Comparison of ENCODE assay signal across 9 mouse cellular contexts in the genomic region with DNA sequence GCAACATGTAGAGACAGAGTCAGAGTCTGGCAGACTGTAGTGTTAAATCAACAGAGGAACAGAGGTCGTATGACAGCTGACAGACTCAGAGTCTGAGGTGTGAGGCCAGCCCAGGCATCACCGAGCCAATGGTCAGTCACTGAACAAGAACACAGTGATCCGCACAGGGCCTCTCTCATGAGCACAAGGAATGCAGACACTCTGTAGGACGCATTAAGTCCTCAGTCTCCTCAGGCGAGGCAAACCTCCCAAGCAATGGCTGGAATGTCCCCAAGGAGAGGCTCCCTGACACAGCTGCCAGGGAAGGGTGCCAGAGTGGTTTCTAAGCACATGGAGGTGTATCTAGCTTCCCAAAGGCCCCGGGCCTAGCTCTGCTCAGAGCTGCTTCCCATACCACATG.
A peak's percentile ranks its signal among the peaks of the same experiment; 100 is the strongest.
DNase-seq lines count a peak whose midpoint lies in the region; ATAC-seq lines count a peak whose summit lies in the region.
"Had no signal": no experiment of that assay in that cellular context is flagged by ENCODE, and none has a peak within 500 bp of the region (broad histone marks: within the 10 kb centered on the region; RNA-seq: fewer than 3 reads in every experiment).

No protein-coding gene starts in this region.

- no peaks in the 10 kb centered on the region for H3K27me3 ChIP-seq in heart, embryonic 10.5 days (ENCODE audit: insufficient read depth, poor library complexity, severe bottlenecking)
- no peaks in the 10 kb centered on the region for H3K27me3 ChIP-seq in midbrain, embryonic 10.5 days (ENCODE audit: low read depth, poor library complexity, severe bottlenecking)
- H3K27me3 ChIP-seq: hindbrain, embryonic 15.5 days had no signal

- H3K4me3 ChIP-seq in heart, embryonic 10.5 days: no peak overlapping the region
- no peak overlapping the region for H3K4me3 ChIP-seq in midbrain, embryonic 10.5 days
- H3K4me3 ChIP-seq: hindbrain, embryonic 15.5 days had no signal

- WGBS in heart, embryonic 10.5 days: 41% methylated on average over 6 of the region's 6 CpGs
- 71% methylated on average over 6 of the region's 6 CpGs for WGBS in midbrain, embryonic 10.5 days

- no peaks in the 10 kb centered on the region for H3K9me3 ChIP-seq in heart, embryonic 10.5 days
- H3K9me3 ChIP-seq in midbrain, embryonic 10.5 days (replicated peaks): no peaks in the 10 kb centered on the region
- H3K9me3 ChIP-seq: hindbrain, embryonic 15.5 days had no signal

- no peaks in the 10 kb centered on the region for H3K36me3 ChIP-seq in heart, embryonic 10.5 days
- no peaks in the 10 kb centered on the region for H3K36me3 ChIP-seq in midbrain, embryonic 10.5 days
- H3K36me3 ChIP-seq: hindbrain, embryonic 15.5 days had no signal

- H3K27ac ChIP-seq in heart, embryonic 10.5 days: no peak overlapping the region; the same call in 1 of the 2 replicates
- no peak overlapping the region for H3K27ac ChIP-seq in midbrain, embryonic 10.5 days (replicated peaks)
- H3K27ac ChIP-seq: hindbrain, embryonic 15.5 days had no signal

- ATAC-seq in megakaryocyte, adult 5-6 weeks (ENCODE audit: poor library complexity, severe bottlenecking): no peak

- DNase-seq in heart, adult 11 months: peak; percentile 97
- no peak for DNase-seq in heart, embryonic 10.5 days (ENCODE audit: low spot score)
- peak; percentile 48 for DNase-seq in gastrocnemius, postnatal 10 days
- DNase-seq in kidney, adult 9 months: peak; percentile 75
- DNase-seq in lung, postnatal 25 days (ENCODE audit: low spot score): peak; percentile 87
- DNase-seq in midbrain, embryonic 10.5 days (ENCODE audit: low spot score): no peak
- DNase-seq in spleen, postnatal 4 days (ENCODE audit: low spot score in 2 of 2): no peak

- H3K4me1 ChIP-seq in heart, embryonic 10.5 days: peaks cover 31% of the 10 kb centered on the region
- H3K4me1 ChIP-seq in midbrain, embryonic 10.5 days: no peaks in the 10 kb centered on the region
- H3K4me1 ChIP-seq: hindbrain, embryonic 15.5 days had no signal

Comparison
In these comparisons a context has a peak if more than half of its experiments do, and no peak if none do; other contexts are left out.
1. DNase-seq: peak in heart, adult 11 months (single experiment), gastrocnemius, postnatal 10 days (single experiment), kidney, adult 9 months (single experiment) and lung, postnatal 25 days (single experiment); none in heart, embryonic 10.5 days (single experiment), midbrain, embryonic 10.5 days (single experiment) and spleen, postnatal 4 days (0 of 2).